Mouse (Mus musculus): ENCODE measurements at regions not wholly inside any gene's neighbourhood (a gene's known extent, or its start where the extent isn't known, plus 50 kb on each side); places are given as distances from the start of the nearest gene placed in this dataset.

DNA sequence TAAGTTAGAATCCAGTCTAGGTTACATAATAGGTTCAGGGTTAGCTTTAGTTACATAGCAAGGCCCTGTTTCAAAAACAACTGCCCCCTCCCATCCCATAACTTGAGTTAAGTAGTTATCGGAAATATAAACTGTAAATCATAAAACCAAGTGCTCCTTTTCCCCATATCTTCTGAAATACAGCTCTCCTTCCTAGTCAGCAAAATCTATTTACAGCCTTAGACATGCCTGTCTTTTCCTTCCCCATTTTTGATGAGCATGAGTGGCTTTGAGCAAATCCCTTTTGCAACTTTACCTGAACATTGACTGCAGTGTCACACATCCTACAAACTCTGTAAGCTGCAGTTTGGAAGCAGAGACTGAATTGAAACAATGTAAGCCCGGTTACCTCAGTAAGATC is 156.4 kb upstream of the Zfand5 start:
- no peak for TF ChIP-seq CTCF (IDR thresholded peaks at IDR 0.05; ENCODE audit: extremely low read depth, insufficient read depth, low read length)
- no peak for TF ChIP-seq POLR2A (IDR thresholded peaks at IDR 0.05; ENCODE audit: extremely low read depth, insufficient read depth, low read length)

All from cortical plate, adult 2 months (tissue).